Mouse (Mus musculus): Measurements from ENCODE around the gene Hivep1.

DNA sequence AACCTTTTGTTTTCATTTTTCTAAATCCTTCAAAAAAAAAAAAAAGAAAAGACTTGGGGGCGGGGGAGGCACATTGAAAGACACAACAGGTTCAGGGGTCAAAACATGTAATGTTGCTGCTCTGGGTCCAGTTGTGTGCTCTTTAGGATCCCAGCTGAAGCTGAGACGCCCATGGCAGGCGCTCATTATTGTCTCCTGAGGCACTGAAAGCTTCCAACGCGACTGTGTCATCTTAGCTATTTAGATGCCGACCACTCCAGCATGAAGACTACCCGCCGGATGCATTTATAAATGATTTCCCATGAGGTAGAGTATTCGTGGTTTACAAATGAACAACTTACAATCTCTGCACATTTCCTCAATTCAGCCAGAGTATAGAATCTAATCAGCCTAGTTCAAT lies 141.2 kb downstream of the Hivep1 start:
- no peak for TF ChIP-seq TAL1 (IDR thresholded peaks at IDR 0.05; ENCODE audit: low read length)
- TF ChIP-seq GATA1 (IDR thresholded peaks at IDR 0.05; ENCODE audit: low read length) = no peak

Measured in erythroblast, embryonic 14.5 days (primary cell).